Comparison of ENCODE assay signal across 24 mouse cellular contexts in the genomic region with DNA sequence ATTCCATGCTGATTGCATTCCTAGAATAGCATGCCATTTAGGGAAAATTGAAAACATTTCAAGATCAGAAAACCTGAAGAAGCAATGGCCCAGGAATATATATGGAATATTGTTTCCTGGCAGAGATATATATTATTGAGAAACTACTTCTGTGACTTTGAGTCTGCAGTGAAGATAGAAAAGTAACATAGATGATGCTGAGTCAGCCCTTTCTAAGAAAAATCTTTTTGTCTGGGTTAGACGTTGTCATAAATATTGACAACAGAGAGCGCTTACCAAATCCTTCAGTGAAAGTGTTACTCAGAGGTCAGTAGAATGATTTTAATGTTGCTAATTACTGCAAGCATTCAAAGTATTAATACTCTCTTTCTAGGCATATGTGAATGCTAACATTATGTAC.
DNase-seq lines count a peak whose midpoint lies in the region; ATAC-seq and TF ChIP-seq lines count a peak whose summit lies in the region.
"Had no signal": no experiment of that assay in that cellular context is flagged by ENCODE, and none has a peak within 500 bp of the region (broad histone marks: within the 10 kb centered on the region; RNA-seq: fewer than 3 reads in every experiment).

No protein-coding gene starts in this region.

- H3K36me3 ChIP-seq in hindbrain, embryonic 14.5 days (replicated peaks; ENCODE audit: control insufficient read depth, insufficient read depth), result no peaks in the 10 kb centered on the region
- H3K36me3 ChIP-seq in hindbrain, embryonic 13.5 days, result no peaks in the 10 kb centered on the region
- H3K36me3 ChIP-seq in CH12.LX (replicated peaks in 1 of 2; ENCODE audit: control insufficient read depth in 1 of 2, insufficient read depth in 1 of 2, low read length in 1 of 2), result no peaks in the 10 kb centered on the region
- H3K36me3 ChIP-seq in ES-E14 (ENCODE audit: control insufficient read depth, insufficient read depth, low read length, poor library complexity, severe bottlenecking), result no peaks in the 10 kb centered on the region
- no peaks in the 10 kb centered on the region for H3K36me3 ChIP-seq in MEL (ENCODE audit: control insufficient read depth in 1 of 2, insufficient read depth in 2 of 2, low read length in 2 of 2)
- no peaks in the 10 kb centered on the region for H3K36me3 ChIP-seq in forebrain, embryonic 15.5 days
- H3K36me3 ChIP-seq in forebrain, embryonic 13.5 days (ENCODE audit: poor library complexity, severe bottlenecking), result no peaks in the 10 kb centered on the region
- H3K36me3 ChIP-seq: G1E had no signal

- no peaks in the 10 kb centered on the region for H3K9me3 ChIP-seq in hindbrain, embryonic 14.5 days (ENCODE audit: control insufficient read depth, low read length)
- H3K9me3 ChIP-seq in hindbrain, embryonic 13.5 days, result no peaks in the 10 kb centered on the region
- H3K9me3 ChIP-seq in CH12.LX (replicated peaks; ENCODE audit: low read length) (peaks cover 22% of the 10 kb centered on the region), ES-E14 (ENCODE audit: control insufficient read depth, insufficient read depth, low read depth, low read length) (no peaks in the 10 kb centered on the region), MEL (replicated peaks; ENCODE audit: insufficient read depth, low read length) (no peaks in the 10 kb centered on the region)
- H3K9me3 ChIP-seq in forebrain, embryonic 15.5 days, result no peaks in the 10 kb centered on the region
- no peaks in the 10 kb centered on the region for H3K9me3 ChIP-seq in forebrain, embryonic 13.5 days (replicated peaks)
- H3K9me3 ChIP-seq: G1E had no signal

- no peak for TF ChIP-seq EP300 in CH12.LX (IDR thresholded peaks at IDR 0.05; ENCODE audit: low read length)
- TF ChIP-seq EP300 in MEL (IDR thresholded peaks at IDR 0.05; ENCODE audit: low read depth in 1 of 2, low read length in 2 of 2), result no peak

- TF ChIP-seq CTCF in CH12.LX (conservative IDR thresholded peaks at IDR 0.05 in 1 of 2, IDR thresholded peaks at IDR 0.05 in 1 of 2; ENCODE audit: low read depth in 2 of 2, low read length in 2 of 2), result no peak
- TF ChIP-seq CTCF in MEL (IDR thresholded peaks at IDR 0.05 in 2 of 3, conservative IDR thresholded peaks at IDR 0.05 in 1 of 3; ENCODE audit: control insufficient read depth in 1 of 3, insufficient read depth in 1 of 3, low read depth in 2 of 3, low read length in 3 of 3, poor library complexity in 1 of 3, severe bottlenecking in 1 of 3), result no peak

- no peak for TF ChIP-seq POLR2A in CH12.LX (IDR thresholded peaks at IDR 0.05; ENCODE audit: low read depth, low read length)
- TF ChIP-seq POLR2A in MEL (IDR thresholded peaks at IDR 0.05; ENCODE audit: control insufficient read depth in 1 of 2, insufficient read depth in 1 of 2, low read depth in 1 of 2, low read length in 2 of 2, poor library complexity in 1 of 2), result no peak

- H3K4me1 ChIP-seq in hindbrain, embryonic 14.5 days (replicated peaks; ENCODE audit: control insufficient read depth, insufficient read depth, low read length), result no peaks in the 10 kb centered on the region
- no peaks in the 10 kb centered on the region for H3K4me1 ChIP-seq in hindbrain, embryonic 13.5 days (replicated peaks)
- no peaks in the 10 kb centered on the region for H3K4me1 ChIP-seq in CH12.LX (ENCODE audit: control insufficient read depth in 1 of 2, insufficient read depth in 2 of 2)
- no peaks in the 10 kb centered on the region for H3K4me1 ChIP-seq in ES-E14 (ENCODE audit: control insufficient read depth in 2 of 2, insufficient read depth in 2 of 2, low read length in 2 of 2, poor library complexity in 1 of 2)
- no peaks in the 10 kb centered on the region for H3K4me1 ChIP-seq in MEL (ENCODE audit: control insufficient read depth in 1 of 2, insufficient read depth in 2 of 2, low read length in 2 of 2)
- no peaks in the 10 kb centered on the region for H3K4me1 ChIP-seq in forebrain, embryonic 15.5 days
- H3K4me1 ChIP-seq in forebrain, embryonic 13.5 days, result no peaks in the 10 kb centered on the region

- DNase-seq in hindbrain, embryonic 14.5 days (ENCODE audit: low spot score), result peak; percentile 18
- DNase-seq in CH12.LX (ENCODE audit: extremely low read depth) (no peak), ES-E14 (ENCODE audit: low read depth, low spot score) (no peak), MEL (ENCODE audit: low read depth, low spot score) (no peak)
- no peak for DNase-seq in kidney, postnatal 25 days
- DNase-seq: adrenal gland, adult 2 months; adrenal gland, adult 8-10 months; adrenal gland, postnatal 10 days; adrenal gland, postnatal 14 days; adrenal gland, postnatal 25 days; adrenal gland, postnatal 36 days; B cell, adult 2 months; cerebellum, adult 11 months; cerebellum, adult 11-12 months; cerebellum, adult 18-20 months; cerebellum, adult 2 months; cerebellum, adult 8-10 months had no signal

- no peak overlapping the region for H3K27ac ChIP-seq in hindbrain, embryonic 14.5 days
- H3K27ac ChIP-seq in hindbrain, embryonic 13.5 days, result no peak overlapping the region
- H3K27ac ChIP-seq in CH12.LX (ENCODE audit: insufficient read depth, low read depth), result no peak overlapping the region
- H3K27ac ChIP-seq in ES-E14 (ENCODE audit: insufficient read depth, low read depth, low read length, poor library complexity, severe bottlenecking), result no peak overlapping the region
- no peak overlapping the region for H3K27ac ChIP-seq in MEL (ENCODE audit: control insufficient read depth, low read depth, low read length)
- no peak overlapping the region for H3K27ac ChIP-seq in forebrain, embryonic 15.5 days (replicated peaks)
- H3K27ac ChIP-seq in forebrain, embryonic 13.5 days, result no peak overlapping the region

- dilution Hi-C loops in CH12.LX (cut with MboI; ENCODE audit: extremely low pct_ligation_motif_present, extremely low pct_unique_long_range_greater_than_20kb, low sequenced_read_pairs), result no loop called here

- no peak overlapping the region for H3K4me2 ChIP-seq in hindbrain, embryonic 14.5 days (replicated peaks)
- H3K4me2 ChIP-seq in hindbrain, embryonic 13.5 days, result no peak overlapping the region
- no peak overlapping the region for H3K4me2 ChIP-seq in CH12.LX (ENCODE audit: insufficient read depth, low read depth, poor library complexity, severe bottlenecking)
- no peak overlapping the region for H3K4me2 ChIP-seq in forebrain, embryonic 15.5 days (replicated peaks)
- no peak overlapping the region for H3K4me2 ChIP-seq in forebrain, embryonic 13.5 days

- 91% methylated on average over 2 of the region's 2 CpGs for WGBS in hindbrain, embryonic 14.5 days
- 84% methylated on average over 2 of the region's 2 CpGs for WGBS in hindbrain, embryonic 13.5 days
- WGBS in forebrain, embryonic 15.5 days, result 88% methylated on average over 2 of the region's 2 CpGs
- 88% methylated on average over 2 of the region's 2 CpGs for WGBS in forebrain, embryonic 13.5 days

- ATAC-seq in hindbrain, embryonic 14.5 days (ENCODE audit: low FRiP score), result no peak
- no peak for ATAC-seq in hindbrain, embryonic 13.5 days (ENCODE audit: low FRiP score)
- ATAC-seq in forebrain, embryonic 15.5 days (replicated peaks), result no peak
- ATAC-seq in forebrain, embryonic 13.5 days, result no peak
- ATAC-seq: activated CD4-positive, CD25-positive, alpha-beta regulatory T cell, adult 4 months; CD4-positive, CD25-positive, alpha-beta regulatory T cell, adult 4 months; Patski had no signal

- TF ChIP-seq RAD21 in CH12.LX (IDR thresholded peaks at IDR 0.05; ENCODE audit: low read depth, low read length) (no peak), MEL (IDR thresholded peaks at IDR 0.05; ENCODE audit: low read depth, low read length) (no peak)

- no peaks in the 10 kb centered on the region for H3K79me2 ChIP-seq in CH12.LX (replicated peaks; ENCODE audit: control insufficient read depth, extremely low read depth, insufficient read depth, poor library complexity, severe bottlenecking)
- no peaks in the 10 kb centered on the region for H3K79me2 ChIP-seq in MEL (ENCODE audit: control insufficient read depth, insufficient read depth, low read length, poor library complexity)

- in situ Hi-C loops in CH12.LX (cut with MboI; ENCODE audit: low pct_ligation_motif_present, low pct_unique_long_range_greater_than_20kb, low sequenced_read_pairs) (no loop called here), ES-E14 (cut with MboI; ENCODE audit: low sequenced_read_pairs in 2 of 2, unreplicated experiment in 2 of 2) (no loop called here)

- H3K4me3 ChIP-seq in hindbrain, embryonic 14.5 days (replicated peaks; ENCODE audit: low read length), result no peak overlapping the region
- no peak overlapping the region for H3K4me3 ChIP-seq in hindbrain, embryonic 13.5 days
- H3K4me3 ChIP-seq in CH12.LX (replicated peaks in 1 of 3; ENCODE audit: low read depth in 2 of 3, low read length in 2 of 3, poor library complexity in 1 of 3) (no peak overlapping the region), ES-E14 (ENCODE audit: insufficient read depth in 1 of 2, low read depth in 1 of 2, low read length in 2 of 2, poor library complexity in 1 of 2, severe bottlenecking in 1 of 2) (no peak overlapping the region), MEL (ENCODE audit: control insufficient read depth in 1 of 2, insufficient read depth in 1 of 2, low read depth in 2 of 2, low read length in 2 of 2) (no peak overlapping the region)
- H3K4me3 ChIP-seq in forebrain, embryonic 15.5 days, result no peak overlapping the region
- H3K4me3 ChIP-seq in forebrain, embryonic 13.5 days, result no peak overlapping the region

- no peak overlapping the region for H3K9ac ChIP-seq in hindbrain, embryonic 14.5 days
- H3K9ac ChIP-seq in hindbrain, embryonic 13.5 days, result no peak overlapping the region
- H3K9ac ChIP-seq in CH12.LX (ENCODE audit: insufficient read depth, low read depth) (no peak overlapping the region), ES-E14 (ENCODE audit: insufficient read depth, low read depth, low read length, poor library complexity, severe bottlenecking) (no peak overlapping the region), MEL (ENCODE audit: control insufficient read depth, low read depth, low read length, poor library complexity, severe bottlenecking) (no peak overlapping the region)
- H3K9ac ChIP-seq in forebrain, embryonic 15.5 days (replicated peaks), result no peak overlapping the region
- no peak overlapping the region for H3K9ac ChIP-seq in forebrain, embryonic 13.5 days

- H3K27me3 ChIP-seq in hindbrain, embryonic 14.5 days (ENCODE audit: control insufficient read depth, insufficient read depth, low read length), result no peaks in the 10 kb centered on the region
- H3K27me3 ChIP-seq in hindbrain, embryonic 13.5 days, result no peaks in the 10 kb centered on the region
- H3K27me3 ChIP-seq in CH12.LX (replicated peaks), result no peaks in the 10 kb centered on the region
- H3K27me3 ChIP-seq in MEL (ENCODE audit: control insufficient read depth in 1 of 2, insufficient read depth in 2 of 2, low read length in 2 of 2), result no peaks in the 10 kb centered on the region
- no peaks in the 10 kb centered on the region for H3K27me3 ChIP-seq in forebrain, embryonic 15.5 days
- no peaks in the 10 kb centered on the region for H3K27me3 ChIP-seq in forebrain, embryonic 13.5 days
- H3K27me3 ChIP-seq: Patski had no signal

TF ChIP-seq in CH12.LX, 34 proteins besides CTCF, POLR2A, EP300 and RAD21 (continues in another document):
- TF ChIP-seq JUND (conservative IDR thresholded peaks at IDR 0.05; ENCODE audit: low read depth, low read length), result no peak

TF ChIP-seq in ES-E14, 5 proteins besides CTCF, POLR2A, EP300 and RAD21 (continues in another document):
- TF ChIP-seq ZNF384 (IDR thresholded peaks at IDR 0.05; ENCODE audit: low read depth, low read length), result no peak

TF ChIP-seq in MEL, 35 proteins besides CTCF, POLR2A, EP300 and RAD21 (continues in another document):
- TF ChIP-seq RCOR1 (IDR thresholded peaks at IDR 0.05; ENCODE audit: low read depth, low read length), result no peak
